Mouse (Mus musculus) MEL (cell line): ENCODE results near the gene Zranb3. TPM values are rescaled to one million over a fixed set of nuclear protein-coding genes. Genes with fewer than 3 reads are reported as not detected.

Source experiments
- DNase-seq: peaks from one replicate; pipeline ENCODE4 v3.0.0; 2011; ENCODE audit warnings: low read depth, low spot score
- H3K27ac ChIP-seq: 2 replicates; pipeline ENCODE4 v1.5.1; 2012; ENCODE audit warnings: low read depth, mild to moderate bottlenecking, control low read depth, low read length, moderate library complexity; ENCODE audit not compliant: control insufficient read depth
- H3K27me3 ChIP-seq, 2 experiments: fragments of 150-350 bp in 1 of 2; sonication (generic) in 1 of 2; 2 replicates each; pipeline ENCODE4 v1.6.1; 2012; ENCODE audit warnings: low read length in 2 of 2, mild to moderate bottlenecking in 2 of 2, improper control_type of control experiment in 1 of 2, moderate library complexity in 1 of 2; ENCODE audit not compliant: insufficient read depth in 2 of 2, control insufficient read depth in 1 of 2
- H3K36me3 ChIP-seq, 2 experiments: 2 replicates each; pipeline ENCODE4 v1.6.1; 2012 to 2014; ENCODE audit warnings: low read length in 2 of 2, improper control_type of control experiment in 1 of 2, inconsistent platforms in 1 of 2, mild to moderate bottlenecking in 1 of 2; ENCODE audit not compliant: insufficient read depth in 2 of 2, control insufficient read depth in 1 of 2
- H3K4me1 ChIP-seq, 2 experiments: fragments of 150-350 bp in 1 of 2; sonication (generic) in 1 of 2; 2 replicates each; pipeline ENCODE4 v1.6.1; 2012; ENCODE audit warnings: low read length in 2 of 2, improper control_type of control experiment in 1 of 2, mild to moderate bottlenecking in 1 of 2; ENCODE audit not compliant: insufficient read depth in 2 of 2, control insufficient read depth in 1 of 2
- H3K4me3 ChIP-seq, 2 experiments: fragments of 150-350 bp in 1 of 2; sonication (generic) in 1 of 2; 2 replicates each; pipeline ENCODE4 v1.5.1; 2012; ENCODE audit warnings: low read depth in 2 of 2, low read length in 2 of 2, mild to moderate bottlenecking in 2 of 2, moderate library complexity in 2 of 2, control low read depth in 1 of 2, improper control_type of control experiment in 1 of 2; ENCODE audit not compliant: control insufficient read depth in 1 of 2, insufficient read depth in 1 of 2
- H3K79me2 ChIP-seq: 2 replicates; pipeline ENCODE4 v1.6.1; 2012; ENCODE audit warnings: mild to moderate bottlenecking, low read length, moderate library complexity; ENCODE audit not compliant: control insufficient read depth, poor library complexity, insufficient read depth
- H3K9ac ChIP-seq: 2 replicates; pipeline ENCODE4 v1.6.1; 2012; ENCODE audit warnings: low read depth, mild to moderate bottlenecking, control low read depth, low read length, moderate library complexity; ENCODE audit not compliant: control insufficient read depth, poor library complexity, severe bottlenecking
- H3K9me3 ChIP-seq: fragments of 150-350 bp; sonication (generic); replicated peaks from 2 replicates; pipeline ENCODE4 v1.6.1; 2012; ENCODE audit warnings: mild to moderate bottlenecking, low read length, improper control_type of control experiment, moderate library complexity; ENCODE audit not compliant: insufficient read depth
- CHD2 ChIP-seq: IDR thresholded peaks from 2 replicates; pipeline ENCODE4 v1.6.1; 2011; ENCODE audit warnings: low read length, improper control_type of control experiment
- ELF1 ChIP-seq: IDR thresholded peaks from 2 replicates; pipeline ENCODE4 v1.6.1; 2014; ENCODE audit warnings: low read depth, mild to moderate bottlenecking, inconsistent platforms, low read length, improper control_type of control experiment, moderate library complexity
- EP300 ChIP-seq, 2 experiments: IDR thresholded peaks; 2 replicates each; pipeline ENCODE4 v1.6.1; 2011; ENCODE audit warnings: improper control_type of control experiment in 2 of 2, low read length in 2 of 2, low read depth in 1 of 2, mild to moderate bottlenecking in 1 of 2
- ETS1 ChIP-seq: IDR thresholded peaks from 2 replicates; pipeline ENCODE4 v1.6.1; 2012; ENCODE audit warnings: low read depth, mild to moderate bottlenecking, inconsistent platforms, low read length, improper control_type of control experiment, moderate library complexity
- GATA1 ChIP-seq: IDR thresholded peaks from 2 replicates; pipeline ENCODE4 v1.6.1; 2011; ENCODE audit warnings: low read depth, low read length, improper control_type of control experiment
- HCFC1 ChIP-seq: IDR thresholded peaks from 2 replicates; pipeline ENCODE4 v1.6.1; 2012; ENCODE audit warnings: low read depth, mild to moderate bottlenecking, inconsistent platforms, low read length, improper control_type of control experiment, moderate library complexity
- MAFK ChIP-seq: IDR thresholded peaks from 2 replicates; pipeline ENCODE4 v1.6.1; 2011; ENCODE audit warnings: low read depth, mild to moderate bottlenecking, low read length, improper control_type of control experiment, borderline replicate concordance
- MAX ChIP-seq: IDR thresholded peaks from 2 replicates; pipeline ENCODE4 v1.6.1; 2011; ENCODE audit warnings: low read length, improper control_type of control experiment
- MAZ ChIP-seq: IDR thresholded peaks from 2 replicates; pipeline ENCODE4 v1.6.1; 2012; ENCODE audit warnings: low read depth, mild to moderate bottlenecking, inconsistent platforms, low read length, improper control_type of control experiment
- MEF2A ChIP-seq: IDR thresholded peaks from 2 replicates; pipeline ENCODE4 v1.6.1; 2014; ENCODE audit warnings: low read depth, mild to moderate bottlenecking, inconsistent platforms, low read length, improper control_type of control experiment; ENCODE audit not compliant: poor library complexity, insufficient replicate concordance, severe bottlenecking; ENCODE audit errors: extremely low read depth
- MYB ChIP-seq: IDR thresholded peaks from 2 replicates; pipeline ENCODE4 v1.6.1; 2011; ENCODE audit warnings: mild to moderate bottlenecking, low read depth, low read length, improper control_type of control experiment
- MYC ChIP-seq: IDR thresholded peaks from 2 replicates; pipeline ENCODE4 v1.6.1; 2011; ENCODE audit warnings: low read depth, mild to moderate bottlenecking, low read length, improper control_type of control experiment, moderate library complexity
- NELFE ChIP-seq: IDR thresholded peaks from 2 replicates; pipeline ENCODE4 v1.6.1; 2011; ENCODE audit warnings: low read depth, low read length, improper control_type of control experiment
- SMC3 ChIP-seq: IDR thresholded peaks from 2 replicates; pipeline ENCODE4 v1.6.1; 2011; ENCODE audit warnings: low read depth, low read length, improper control_type of control experiment
- TAL1 ChIP-seq: IDR thresholded peaks from 2 replicates; pipeline ENCODE4 v1.6.1; 2012; ENCODE audit warnings: mild to moderate bottlenecking, inconsistent platforms, low read length, moderate library complexity, mixed read lengths
- TCF12 ChIP-seq: IDR thresholded peaks from 2 replicates; pipeline ENCODE4 v1.6.1; 2014; ENCODE audit warnings: low read depth, mild to moderate bottlenecking, inconsistent platforms, low read length, improper control_type of control experiment, moderate library complexity
- USF1 ChIP-seq: IDR thresholded peaks from 2 replicates; pipeline ENCODE4 v1.6.1; 2014; ENCODE audit warnings: low read depth, mild to moderate bottlenecking, inconsistent platforms, low read length, improper control_type of control experiment, moderate library complexity
- USF2 ChIP-seq, 2 experiments: IDR thresholded peaks; 2 replicates each; pipeline ENCODE4 v1.6.1; 2011 to 2012; ENCODE audit warnings: improper control_type of control experiment in 2 of 2, low read length in 2 of 2, borderline replicate concordance in 1 of 2, inconsistent platforms in 1 of 2, low read depth in 1 of 2, mild to moderate bottlenecking in 1 of 2; ENCODE audit not compliant: insufficient read depth in 1 of 2
- ZC3H11A ChIP-seq: IDR thresholded peaks from 2 replicates; pipeline ENCODE4 v1.6.1; 2012; ENCODE audit warnings: low read depth, mild to moderate bottlenecking, inconsistent platforms, low read length, improper control_type of control experiment
- ZKSCAN1 ChIP-seq: IDR thresholded peaks from 2 replicates; pipeline ENCODE4 v1.6.1; 2012; ENCODE audit warnings: low read depth, mild to moderate bottlenecking, inconsistent platforms, low read length, improper control_type of control experiment, moderate library complexity
- ZNF384 ChIP-seq: IDR thresholded peaks from 2 replicates; pipeline ENCODE4 v1.6.1; 2012; ENCODE audit warnings: low read depth, mild to moderate bottlenecking, inconsistent platforms, low read length, improper control_type of control experiment
- polyA plus RNA-seq, 2 experiments: library from polyadenylated mRNA; stranded (reverse) in 1 of 2; unstranded in 1 of 2; fragments of >175 nt in 1 of 2; fragments of >200 nt in 1 of 2; gene quantifications; 2 replicates each; pipeline versions ENCODE4 v1.2.1 to v1.2.4; 2012; ENCODE audit warnings: low replicate concordance in 2 of 2, low read depth in 1 of 2; ENCODE audit not compliant: insufficient read length in 2 of 2, insufficient read depth in 1 of 2, missing spikeins in 1 of 2
- total RNA-seq: library from RNA; depleted of rRNA; stranded (reverse); fragments of 300-350 nt; gene quantifications from 2 replicates; pipeline ENCODE4 v1.2.3, GENCODE M21; 2012

The Zranb3 gene
- total and polyA plus RNA-seq, 3 experiments = 3.9 to 4.1 TPM; not detected in 1

GRCm38 (mm10) chr1:128061401-128061800, 41.4 kb downstream of the Zranb3 start:
- no peak overlapping the region for H3K4me3 ChIP-seq
- no peak for DNase-seq
- no peak overlapping the region for H3K9ac ChIP-seq
- H3K79me2 ChIP-seq = no peaks in the 10 kb centered on the region
- no peaks in the 10 kb centered on the region for H3K27me3 ChIP-seq
- H3K9me3 ChIP-seq = no peaks in the 10 kb centered on the region
- peaks cover 0 to 3% of the 10 kb centered on the region in 2 experiments; a peak in 1 of 4 replicates for H3K4me1 ChIP-seq
- H3K36me3 ChIP-seq = peaks cover 0 to 3% of the 10 kb centered on the region in 2 experiments; a peak in 2 of 4 replicates
- no peak overlapping the region for H3K27ac ChIP-seq
- TF ChIP-seq ZKSCAN1 (no peak), USF2 (IDR thresholded peaks at IDR 0.05; ENCODE audit: borderline replicate concordance in 1 of 2, insufficient read depth in 1 of 2, low read depth in 1 of 2, low read length in 2 of 2) (no peak), ETS1 (no peak), SMC3 (no peak), MYC (no peak), MEF2A (no peak), EP300 (IDR thresholded peaks at IDR 0.05; ENCODE audit: low read depth in 1 of 2, low read length in 2 of 2) (no peak), CHD2 (no peak), MAX (no peak), MAFK (no peak), NELFE (no peak), MAZ (no peak), ELF1 (no peak)

DNA sequence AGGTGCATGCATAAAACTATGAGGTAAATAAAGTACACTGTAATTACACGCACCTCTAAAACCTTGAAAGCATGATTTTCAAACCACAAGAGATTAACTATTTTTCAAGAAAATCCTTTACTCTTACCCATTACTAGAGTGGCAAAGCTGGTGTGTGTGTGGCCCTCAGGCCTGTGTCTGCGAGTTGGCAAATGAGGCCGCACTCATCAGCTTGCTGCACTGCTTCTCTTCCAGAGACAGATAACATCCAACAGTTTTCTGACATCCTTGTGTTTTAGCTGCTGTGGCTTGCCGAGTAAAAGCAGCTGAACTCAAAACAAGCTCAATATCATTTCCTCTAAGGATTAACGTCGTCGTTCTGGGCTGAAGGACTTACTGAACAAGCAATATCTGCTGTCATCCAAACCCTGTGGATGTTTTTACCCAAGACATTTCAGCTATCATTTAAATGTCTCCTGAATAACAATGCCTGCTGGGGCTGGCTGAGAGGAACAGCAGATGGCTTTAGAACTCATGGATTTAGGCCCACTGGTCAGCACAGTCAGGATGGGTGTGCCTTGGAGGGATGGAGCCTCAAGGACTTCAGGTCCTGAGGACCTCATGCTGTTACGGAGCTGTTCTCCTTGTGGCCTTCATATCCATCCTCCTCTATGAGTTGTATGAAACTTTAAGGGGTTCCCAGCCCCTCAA, 42.0 kb downstream of the Zranb3 start:
- peaks cover 0 to 3% of the 10 kb centered on the region in 2 experiments; a peak in 1 of 4 replicates for H3K4me1 ChIP-seq
- no peak overlapping the region for H3K27ac ChIP-seq
- TF ChIP-seq USF1 = no peak
- TF ChIP-seq MAZ = no peak
- no peak for TF ChIP-seq ZC3H11A
- no peak for TF ChIP-seq TAL1
- no peak for TF ChIP-seq ZNF384
- no peak for TF ChIP-seq ELF1
- TF ChIP-seq TCF12 = no peak
- no peak for TF ChIP-seq HCFC1
- no peak for TF ChIP-seq MYB
- no peak for TF ChIP-seq GATA1
- no peak for DNase-seq
- no peak overlapping the region for H3K9ac ChIP-seq
- no peaks in the 10 kb centered on the region for H3K27me3 ChIP-seq
- no peaks in the 10 kb centered on the region for H3K9me3 ChIP-seq
- no peaks in the 10 kb centered on the region for H3K79me2 ChIP-seq
- peaks cover 0 to 3% of the 10 kb centered on the region in 2 experiments; a peak in 2 of 4 replicates for H3K36me3 ChIP-seq
- H3K4me3 ChIP-seq = no peak overlapping the region
